Mouse (Mus musculus) hindbrain, postnatal 0 days (tissue): ENCODE measurements around the gene Isy1. TPM values are rescaled to one million over a fixed set of nuclear protein-coding genes. Genes with fewer than 3 reads are reported as not detected.

ENCODE experiments used
- ATAC-seq: fragments of 200-750 bp; cut with Nextera tagmentation; 2 replicates; pipeline ENCODE4 v1.8.0; 2017; ENCODE audit warnings: mild to moderate bottlenecking, moderate TSS enrichment, moderate library complexity
- DNase-seq: peaks from one replicate; pipeline ENCODE4 v3.0.0-alpha.2; 2015; ENCODE audit warnings: low spot score
- H3K27ac ChIP-seq: fragments of 300-500 bp; sonication (generic); 2 replicates; pipeline ENCODE4 v1.5.1; 2014; ENCODE audit warnings: mild to moderate bottlenecking
- H3K27me3 ChIP-seq: fragments of 300-500 bp; sonication (generic); 2 replicates; pipeline ENCODE4 v1.6.1; 2014; ENCODE audit warnings: low read length, mixed read lengths; ENCODE audit not compliant: insufficient read depth
- H3K36me3 ChIP-seq: fragments of 300-500 bp; sonication (generic); 2 replicates; pipeline ENCODE4 v1.6.1; 2014; ENCODE audit warnings: low read length, mixed read lengths; ENCODE audit not compliant: insufficient read depth
- H3K4me1 ChIP-seq: fragments of 300-500 bp; sonication (generic); 2 replicates; pipeline ENCODE4 v1.6.1; 2014; ENCODE audit warnings: antibody characterized with exemption, low read length, mixed read lengths; ENCODE audit not compliant: insufficient read depth
- H3K4me2 ChIP-seq: fragments of 300-500 bp; sonication (generic); 2 replicates; pipeline ENCODE4 v1.6.1; 2014; ENCODE audit warnings: low read depth, mild to moderate bottlenecking, low read length, moderate library complexity, mixed read lengths
- H3K4me3 ChIP-seq: fragments of 300-500 bp; sonication (generic); 2 replicates; pipeline ENCODE4 v1.5.1; 2014; ENCODE audit warnings: low read length
- H3K9ac ChIP-seq: fragments of 300-500 bp; sonication (generic); replicated peaks from 2 replicates; pipeline ENCODE4 v1.6.1; 2014; ENCODE audit warnings: mild to moderate bottlenecking, low read length, moderate library complexity, mixed read lengths
- H3K9me3 ChIP-seq: fragments of 300-500 bp; sonication (generic); 2 replicates; pipeline ENCODE4 v1.6.1; 2016; ENCODE audit warnings: low read length, mixed read lengths
- CTCF ChIP-seq: IDR thresholded peaks from 2 replicates; pipeline ENCODE4 v1.5.1; 2016; ENCODE audit warnings: antibody characterized with exemption, control low read depth, low read depth
- whole genome bisulfite sequencing: fragments of 180-500 bp; shearing (Covaris S2); extraction: QIAGEN DNeasy Blood & Tissue Kit; methylation state at CpG from one replicate; pipeline ENCODE4 v1.1.7; 2014; 5-methylcytosine and 5-hydroxymethylcytosine counted together
- polyA plus RNA-seq: library from polyadenylated mRNA; unstranded; fragments of >200 nt; fragmentation: Nextera tagmentation; extraction: Ambion mirVana; gene quantifications from 2 replicates; pipeline ENCODE4 v1.2.1, GENCODE M21; 2015
- total RNA-seq: library from RNA; depleted of rRNA; stranded (reverse); fragments of >200 nt; gene quantifications from 2 replicates; pipeline ENCODE4 v1.2.3, GENCODE M21; 2014

The Isy1 gene
- total and polyA plus RNA-seq, 2 experiments from 2014 or later: 11.3 to 27.4 TPM

- Histone ChIP-seq H3K27me3 (no peaks in the 10 kb centered on the region), H3K4me2 (no peak overlapping the region), H3K27ac (no peak overlapping the region), H3K9ac (no peak overlapping the region), H3K36me3 (no peaks in the 10 kb centered on the region), H3K4me1 (peaks cover 10% of the 10 kb centered on the region), H3K9me3 (no peaks in the 10 kb centered on the region), H3K4me3 (no peak overlapping the region)
- WGBS: 54% methylated on average over 2 of the region's 2 CpGs
- no peak for ATAC-seq
- no peak for TF ChIP-seq CTCF
- no peak for DNase-seq
These were observed 31.7 kb downstream of the Isy1 start for GRCm38 (mm10) chr6:87806857-87807256.

DNA sequence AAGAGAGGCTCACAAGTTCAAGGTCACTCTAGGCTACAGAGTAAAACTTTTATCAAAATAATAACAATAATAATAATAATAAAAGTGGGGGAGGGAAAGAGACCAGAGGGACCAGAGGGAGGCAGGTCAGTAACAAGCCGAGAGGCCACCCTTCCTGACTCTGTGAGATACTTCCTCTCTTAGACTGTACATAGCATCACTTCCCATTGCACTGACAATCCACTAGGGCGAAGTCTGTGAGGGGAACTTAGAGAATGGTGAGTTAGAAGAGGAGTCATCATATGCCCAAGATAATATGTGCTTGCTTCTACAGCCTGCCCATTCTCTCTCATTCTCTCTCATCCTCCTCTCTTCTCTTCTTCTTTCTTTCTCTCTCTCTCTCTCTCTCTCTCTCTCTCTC, 32.6 kb downstream of the Isy1 start:
- H3K27me3 ChIP-seq: no peaks in the 10 kb centered on the region
- 71% methylated on average over 2 of the region's 2 CpGs for WGBS
- TF ChIP-seq CTCF: peak; percentile 16

DNA sequence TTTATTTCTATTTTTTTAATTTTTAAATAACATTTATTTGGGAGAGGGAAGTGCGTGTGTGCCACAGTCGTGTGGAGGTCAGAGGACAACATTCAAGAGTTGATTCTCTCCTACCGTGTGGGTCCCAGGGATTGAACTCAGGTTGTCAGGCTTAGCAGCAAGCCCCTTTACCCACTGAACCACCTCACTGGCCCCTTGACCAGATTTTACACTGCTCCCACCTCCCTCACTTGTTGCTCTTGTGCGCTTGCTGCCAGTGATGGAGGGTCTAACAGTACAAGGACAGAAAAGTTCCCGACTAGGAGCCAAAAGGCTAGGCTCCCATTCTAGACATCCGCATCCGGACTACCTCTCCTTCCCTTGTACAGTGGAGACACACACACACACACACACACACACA, 33.1 kb downstream of the Isy1 start:
- Histone ChIP-seq H3K27me3 (no peaks in the 10 kb centered on the region), H3K4me1 (peaks cover 7% of the 10 kb centered on the region), H3K27ac (no peak overlapping the region), H3K36me3 (no peaks in the 10 kb centered on the region), H3K4me3 (no peak overlapping the region), H3K9me3 (no peaks in the 10 kb centered on the region), H3K9ac (no peak overlapping the region), H3K4me2 (no peak overlapping the region)
- no peak for ATAC-seq
- DNase-seq: no peak
- TF ChIP-seq CTCF: no peak
- WGBS: 89% methylated on average over 7 of the region's 7 CpGs

More for the DNA sequence above, 32.6 kb downstream of the Isy1 start:
- Histone ChIP-seq H3K4me2 (no peak overlapping the region), H3K36me3 (no peaks in the 10 kb centered on the region), H3K27ac (no peak overlapping the region), H3K9ac (no peak overlapping the region), H3K9me3 (no peaks in the 10 kb centered on the region), H3K4me1 (peaks cover 10% of the 10 kb centered on the region), H3K4me3 (no peak overlapping the region)
- ATAC-seq (no peak), DNase-seq (no peak)

GRCm38 (mm10) chr6:87804886-87805285, 33.7 kb downstream of the Isy1 start:
- Histone ChIP-seq H3K4me3 (no peak overlapping the region), H3K27me3 (no peaks in the 10 kb centered on the region), H3K9me3 (no peaks in the 10 kb centered on the region), H3K4me1 (peaks cover 3% of the 10 kb centered on the region; the same call in 1 of the 2 replicates), H3K9ac (no peak overlapping the region), H3K27ac (no peak overlapping the region), H3K36me3 (no peaks in the 10 kb centered on the region), H3K4me2 (no peak overlapping the region)
- ATAC-seq (no peak), DNase-seq (no peak)
- no peak for TF ChIP-seq CTCF
- 91% methylated on average over 7 of the region's 7 CpGs for WGBS

- no peak overlapping the region for H3K9ac ChIP-seq
- H3K4me1 ChIP-seq: no peaks in the 10 kb centered on the region
- DNase-seq (no peak), ATAC-seq (no peak)
- no peak for TF ChIP-seq CTCF
- H3K36me3 ChIP-seq: no peaks in the 10 kb centered on the region
- no peak overlapping the region for H3K27ac ChIP-seq
- no peak overlapping the region for H3K4me3 ChIP-seq
- no peaks in the 10 kb centered on the region for H3K9me3 ChIP-seq
- 97% methylated on average over 1 of the region's 1 CpGs for WGBS
- no peaks in the 10 kb centered on the region for H3K27me3 ChIP-seq
- H3K4me2 ChIP-seq: no peak overlapping the region
These were observed 34.6 kb downstream of the Isy1 start for GRCm38 (mm10) chr6:87804036-87804435.

DNA sequence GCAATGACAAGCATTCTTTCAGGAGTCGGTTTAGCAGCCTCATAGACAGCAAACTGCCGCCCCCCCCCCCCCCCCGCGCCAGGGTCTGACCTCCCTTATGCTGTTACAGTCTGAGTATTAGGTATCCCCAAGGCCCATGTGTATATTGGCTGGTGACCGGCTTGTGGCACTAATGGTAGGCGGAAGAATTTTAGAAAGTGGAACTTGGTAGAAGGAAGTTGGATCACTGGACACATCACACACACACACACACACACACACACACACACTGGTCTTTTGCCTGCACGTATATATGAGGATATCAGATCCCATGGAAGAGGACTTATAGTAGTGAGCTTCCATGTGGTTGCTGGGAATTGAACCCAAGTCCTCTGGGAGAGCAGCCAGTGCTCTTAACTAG, 36.1 kb downstream of the Isy1 start:
- Histone ChIP-seq H3K9ac (no peak overlapping the region), H3K4me2 (no peak overlapping the region), H3K27me3 (no peaks in the 10 kb centered on the region), H3K36me3 (no peaks in the 10 kb centered on the region), H3K9me3 (no peaks in the 10 kb centered on the region), H3K4me1 (no peaks in the 10 kb centered on the region), H3K4me3 (no peak overlapping the region), H3K27ac (no peak overlapping the region)
- no peak for DNase-seq
- ATAC-seq: no peak
- WGBS: 81% methylated on average over 7 of the region's 7 CpGs
- TF ChIP-seq CTCF: no peak

DNA sequence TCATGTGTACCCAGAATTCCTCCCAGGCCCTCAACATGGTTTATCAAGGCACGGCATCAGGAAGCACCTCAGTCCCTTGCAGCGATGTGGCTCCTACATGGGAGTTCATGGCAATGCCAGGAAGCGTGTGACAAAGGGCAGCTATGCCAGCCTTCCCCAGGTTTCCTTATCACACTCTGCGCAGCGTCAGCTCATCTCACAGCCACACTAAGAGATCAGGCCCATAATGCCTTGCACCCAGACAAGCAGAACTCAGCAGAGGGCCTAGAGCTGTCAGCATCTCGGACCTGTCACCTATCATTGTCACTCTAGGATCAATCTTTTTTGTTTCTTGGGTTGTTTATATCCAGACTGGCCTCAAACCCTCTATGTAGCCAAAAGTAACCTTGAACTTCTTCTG, 39.0 kb downstream of the Isy1 start:
- H3K4me1 ChIP-seq: no peaks in the 10 kb centered on the region
- H3K27me3 ChIP-seq: no peaks in the 10 kb centered on the region
- H3K9me3 ChIP-seq: no peaks in the 10 kb centered on the region
- ATAC-seq (no peak), DNase-seq (no peak)
- no peaks in the 10 kb centered on the region for H3K36me3 ChIP-seq
- no peak for TF ChIP-seq CTCF
- no peak overlapping the region for H3K4me2 ChIP-seq
- H3K4me3 ChIP-seq: no peak overlapping the region
- WGBS: 92% methylated on average over 6 of the region's 6 CpGs
- H3K9ac ChIP-seq: no peak overlapping the region
- H3K27ac ChIP-seq: no peak overlapping the region
